Mouse (Mus musculus) G1E (cell line): Measurements from ENCODE around the gene Tmtc1. TPM values are rescaled to one million over a fixed set of nuclear protein-coding genes. Genes with fewer than 3 reads are reported as not detected.

Experiments used
- ATAC-seq: 2 replicates; pipeline ENCODE4 v1.8.0; 2016; ENCODE audit warnings: mild to moderate bottlenecking; ENCODE audit not compliant: insufficient number of reproducible peaks, poor library complexity, low FRiP score, severe bottlenecking; ENCODE audit errors: extremely low read depth
- DNase-seq: peaks from one replicate; pipeline ENCODE4 v3.0.0; 2012; ENCODE audit warnings: low spot score
- H3K27me3 ChIP-seq: 2 replicates; pipeline ENCODE4 v1.6.1; 2012; ENCODE audit warnings: mild to moderate bottlenecking, low read length, inconsistent platforms; ENCODE audit not compliant: insufficient read depth
- H3K36me3 ChIP-seq: replicated peaks from 2 replicates; pipeline ENCODE3; 2012; ENCODE audit warnings: mild to moderate bottlenecking, inconsistent platforms
- H3K4me1 ChIP-seq: 2 replicates; pipeline ENCODE4 v1.6.1; 2012; ENCODE audit warnings: low read depth, low read length, inconsistent platforms, mixed read lengths; ENCODE audit not compliant: insufficient read depth
- H3K4me3 ChIP-seq: 2 replicates; pipeline ENCODE4 v1.5.1; 2012; ENCODE audit warnings: low read depth, mild to moderate bottlenecking, inconsistent platforms, low read length, moderate library complexity, mixed read lengths
- H3K9me3 ChIP-seq: replicated peaks from 2 replicates; pipeline ENCODE4 v1.6.1; 2012; ENCODE audit warnings: inconsistent platforms
- CTCF ChIP-seq: IDR thresholded peaks from 2 replicates; pipeline ENCODE4 v1.5.1; 2012; ENCODE audit warnings: low read depth, low read length, inconsistent platforms, mixed read lengths
- GATA1 ChIP-seq: IDR thresholded peaks from 2 replicates; pipeline ENCODE4 v1.6.1; 2012; ENCODE audit warnings: borderline replicate concordance, low read length, inconsistent platforms, mixed read lengths
- GATA2 ChIP-seq: IDR thresholded peaks from 2 replicates; pipeline ENCODE4 v1.6.1; 2012; ENCODE audit warnings: low read depth, low read length, inconsistent platforms, borderline replicate concordance
- POLR2AphosphoS5 ChIP-seq: IDR thresholded peaks from 2 replicates; pipeline ENCODE4 v1.6.1; 2012; ENCODE audit warnings: low read depth, low read length, inconsistent platforms; ENCODE audit not compliant: insufficient replicate concordance
- TAL1 ChIP-seq: conservative IDR thresholded peaks from 2 replicates; pipeline ENCODE4 v1.6.1; 2012; ENCODE audit warnings: low read depth, low read length, inconsistent platforms, mixed read lengths
- polyA plus RNA-seq: library from polyadenylated mRNA; stranded (reverse); fragments of >175 nt; gene quantifications from 2 replicates; pipeline ENCODE4 v1.2.3, GENCODE M21; 2012
- total RNA-seq, 2 experiments: library from RNA; stranded (forward) in 1 of 2; stranded (reverse) in 1 of 2; fragments of 200-1000 nt in 1 of 2; fragments of >200 nt in 1 of 2; fragmentation: Nextera tagmentation in 1 of 2; gene quantifications; 2 replicates each; pipeline ENCODE4 v1.2.3; 2014 to 2017

Tmtc1 gene
- total and polyA plus RNA-seq, 3 experiments = 0.05 TPM; not detected in 2

GRCm38 (mm10) chr6:148315106-148315505 lies 129.1 kb downstream of the Tmtc1 start:
- ATAC-seq (no peak), DNase-seq (no peak)
- no peaks in the 10 kb centered on the region for H3K36me3 ChIP-seq
- no peaks in the 10 kb centered on the region for H3K27me3 ChIP-seq
- no peaks in the 10 kb centered on the region for H3K9me3 ChIP-seq
- TF ChIP-seq CTCF (no peak), POLR2AphosphoS5 (no peak), TAL1 (no peak), GATA2 (no peak), GATA1 (no peak)
- H3K4me1 ChIP-seq = no peaks in the 10 kb centered on the region
- H3K4me3 ChIP-seq = no peak overlapping the region

- H3K4me3 ChIP-seq = no peak overlapping the region
- no peak for TF ChIP-seq POLR2AphosphoS5
- TF ChIP-seq GATA2 = no peak
- no peak for TF ChIP-seq GATA1
- no peak for TF ChIP-seq TAL1
- TF ChIP-seq CTCF = no peak
- H3K9me3 ChIP-seq = no peaks in the 10 kb centered on the region
- no peak for DNase-seq
- H3K36me3 ChIP-seq = no peaks in the 10 kb centered on the region
- H3K27me3 ChIP-seq = no peaks in the 10 kb centered on the region; the same call in 1 of the 2 replicates
- no peak for ATAC-seq
- no peaks in the 10 kb centered on the region for H3K4me1 ChIP-seq
Measured at GRCm38 (mm10) chr6:148310981-148311380, 133.2 kb downstream of the Tmtc1 start.

GRCm38 (mm10) chr6:148305821-148306220 lies 138.4 kb downstream of the Tmtc1 start:
- TF ChIP-seq TAL1 (no peak), GATA2 (no peak), GATA1 (no peak), CTCF (no peak), POLR2AphosphoS5 (no peak)
- Histone ChIP-seq H3K36me3 (no peaks in the 10 kb centered on the region), H3K9me3 (no peaks in the 10 kb centered on the region), H3K4me1 (no peaks in the 10 kb centered on the region), H3K27me3 (peaks cover 3% of the 10 kb centered on the region; the same call in 1 of the 2 replicates), H3K4me3 (no peak overlapping the region)
- ATAC-seq (no peak), DNase-seq (no peak)

GRCm38 (mm10) chr6:148305191-148305590 lies 139.0 kb downstream of the Tmtc1 start:
- Histone ChIP-seq H3K4me1 (no peaks in the 10 kb centered on the region), H3K9me3 (no peaks in the 10 kb centered on the region)

GRCm38 (mm10) chr6:148302261-148302660 lies 141.9 kb downstream of the Tmtc1 start:
- Histone ChIP-seq H3K4me3 (no peak overlapping the region), H3K36me3 (no peaks in the 10 kb centered on the region), H3K27me3 (peaks cover 3% of the 10 kb centered on the region; the same call in 1 of the 2 replicates), H3K4me1 (no peaks in the 10 kb centered on the region), H3K9me3 (no peaks in the 10 kb centered on the region)
- no peak for TF ChIP-seq CTCF
- no peak for DNase-seq
- ATAC-seq = no peak

More at GRCm38 (mm10) chr6:148305191-148305590, 139.0 kb downstream of the Tmtc1 start:
- TF ChIP-seq GATA1 = no peak
- TF ChIP-seq CTCF = no peak
- TF ChIP-seq GATA2 = no peak
- TF ChIP-seq TAL1 = no peak
- H3K36me3 ChIP-seq = no peaks in the 10 kb centered on the region
- no peak for ATAC-seq
- H3K4me3 ChIP-seq = no peak overlapping the region
- no peak for DNase-seq
- H3K27me3 ChIP-seq = peaks cover 3% of the 10 kb centered on the region; the same call in 1 of the 2 replicates

- no peak for DNase-seq
- no peaks in the 10 kb centered on the region for H3K27me3 ChIP-seq
- no peak overlapping the region for H3K4me3 ChIP-seq
- TF ChIP-seq POLR2AphosphoS5 (no peak), CTCF (no peak), GATA1 (no peak), GATA2 (no peak), TAL1 (no peak)
- H3K36me3 ChIP-seq = no peaks in the 10 kb centered on the region
- H3K9me3 ChIP-seq = no peaks in the 10 kb centered on the region
- H3K4me1 ChIP-seq = no peaks in the 10 kb centered on the region
- no peak for ATAC-seq
Measured at GRCm38 (mm10) chr6:148297086-148297485, 147.1 kb downstream of the Tmtc1 start.

GRCm38 (mm10) chr6:148296418-148296817 lies 147.8 kb downstream of the Tmtc1 start:
- H3K4me1 ChIP-seq = no peaks in the 10 kb centered on the region
- ATAC-seq (no peak), DNase-seq (no peak)
- H3K36me3 ChIP-seq = no peaks in the 10 kb centered on the region
- no peaks in the 10 kb centered on the region for H3K9me3 ChIP-seq
- no peak overlapping the region for H3K4me3 ChIP-seq
- TF ChIP-seq POLR2AphosphoS5 = no peak
- TF ChIP-seq CTCF = no peak
- TF ChIP-seq GATA2 = no peak
- TF ChIP-seq TAL1 = no peak
- TF ChIP-seq GATA1 = no peak
- H3K27me3 ChIP-seq = no peaks in the 10 kb centered on the region
